Mouse (Mus musculus): ENCODE measurements at regions not wholly inside any gene's neighbourhood (a gene's known extent, or its start where the extent isn't known, plus 50 kb on each side); places are given as distances from the start of the nearest gene placed in this dataset.

DNA sequence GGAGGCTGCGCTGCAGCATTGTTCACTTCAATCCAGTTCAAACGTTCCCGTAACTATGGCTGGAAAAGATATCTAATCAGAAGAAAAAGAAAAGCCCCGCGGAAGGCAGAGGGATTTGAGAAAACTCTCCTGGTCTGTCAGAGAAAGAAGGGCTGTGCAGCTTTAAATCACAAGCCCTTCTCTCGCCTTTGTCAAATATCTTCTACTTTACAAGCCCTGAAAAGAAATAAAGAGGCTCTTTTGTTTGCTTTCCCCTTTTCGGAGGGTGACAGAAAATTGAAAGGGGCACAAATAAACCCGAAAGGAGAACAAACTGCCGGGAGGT is 156.1 kb upstream of the Smim15 start:
- Histone ChIP-seq H3K9ac (peak overlapping the region; percentile 99), H3K36me3 (no peaks in the 10 kb centered on the region), H3K9me3 (replicated peaks) (no peaks in the 10 kb centered on the region), H3K4me1 (peaks cover 38% of the 10 kb centered on the region), H3K27ac (peak overlapping the region; percentile 99), H3K4me2 (replicated peaks) (peak overlapping the region; percentile 69), H3K4me3 (peak overlapping the region; percentile 97), H3K27me3 (no peaks in the 10 kb centered on the region)
- 1% methylated on average over 9 of the region's 9 CpGs for WGBS
- no peak for ATAC-seq (ENCODE audit: low FRiP score)

DNA sequence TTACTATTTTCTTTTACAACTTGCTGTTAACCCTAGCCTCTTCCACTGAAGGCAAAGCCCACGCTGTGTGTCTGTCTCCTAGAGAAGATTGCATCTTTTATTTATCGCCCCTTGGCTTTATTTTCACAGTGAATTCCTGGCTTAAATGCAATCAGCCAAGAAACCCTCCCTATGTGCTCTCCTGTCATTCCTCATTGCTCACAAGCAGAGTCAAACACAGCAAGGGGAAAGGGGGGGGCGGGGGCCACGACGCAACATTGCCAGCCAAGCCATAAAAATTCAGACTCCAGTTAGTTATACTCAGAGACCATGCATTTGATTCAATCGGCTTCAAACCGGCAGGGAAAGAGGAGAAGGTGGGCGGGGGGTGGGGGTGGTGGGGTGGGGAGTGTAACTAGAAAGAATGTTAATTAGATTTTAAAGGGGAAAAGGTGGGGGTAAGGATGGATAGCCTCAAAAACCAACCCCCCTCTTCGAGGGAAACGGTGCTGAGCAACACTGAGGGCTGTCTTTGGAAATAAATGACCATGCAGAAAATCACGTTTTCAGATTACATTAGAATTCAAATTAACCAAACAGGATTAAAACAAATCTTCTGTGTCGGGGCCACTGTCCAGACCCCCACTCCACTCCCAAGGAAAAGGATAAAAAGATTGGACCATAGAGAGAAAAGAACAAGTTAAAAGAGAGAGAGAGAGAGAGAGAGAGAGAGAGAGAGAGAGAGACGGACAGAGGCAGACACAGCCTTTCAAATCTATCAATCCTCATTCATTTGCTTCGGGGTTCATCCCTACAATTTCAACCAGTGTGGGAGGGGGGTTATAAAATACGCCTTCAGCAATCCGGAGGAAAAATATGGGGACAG is 156.6 kb upstream of the Smim15 start:
- WGBS: under 1% methylated on average over 16 of the region's 16 CpGs
- Histone ChIP-seq H3K36me3 (no peaks in the 10 kb centered on the region), H3K4me1 (peaks cover 38% of the 10 kb centered on the region), H3K9me3 (replicated peaks) (no peaks in the 10 kb centered on the region), H3K27me3 (no peaks in the 10 kb centered on the region), H3K27ac (peak overlapping the region; percentile 99), H3K4me3 (peak overlapping the region; percentile 97), H3K4me2 (replicated peaks) (peak overlapping the region; percentile 69), H3K9ac (peak overlapping the region; percentile 99)
- no peak for ATAC-seq (ENCODE audit: low FRiP score)

GRCm38 (mm10) chr13:107884836-107885235 is 159.4 kb upstream of the Smim15 start:
- Histone ChIP-seq H3K27ac (no peak overlapping the region), H3K27me3 (no peaks in the 10 kb centered on the region), H3K9ac (no peak overlapping the region), H3K4me3 (no peak overlapping the region), H3K4me2 (replicated peaks) (no peak overlapping the region), H3K9me3 (replicated peaks) (0 out of 2 replicates have a peak, but pooled peaks cover 3% of the 10 kb centered on the region), H3K36me3 (no peaks in the 10 kb centered on the region), H3K4me1 (peaks cover 29% of the 10 kb centered on the region)
- 73% methylated on average over 3 of the region's 3 CpGs for WGBS
- no peak for ATAC-seq (ENCODE audit: low FRiP score)

GRCm38 (mm10) chr13:107882337-107882736 is 161.9 kb upstream of the Smim15 start:
- no peak for ATAC-seq (ENCODE audit: low FRiP score)
- H3K4me1 ChIP-seq: peaks cover 30% of the 10 kb centered on the region
- no peak overlapping the region for H3K4me2 ChIP-seq (replicated peaks)
- no peak overlapping the region for H3K9ac ChIP-seq
- no peak overlapping the region for H3K4me3 ChIP-seq
- H3K36me3 ChIP-seq: no peaks in the 10 kb centered on the region
- 87% methylated on average over 5 of the region's 5 CpGs for WGBS
- H3K27me3 ChIP-seq: no peaks in the 10 kb centered on the region
- H3K9me3 ChIP-seq (replicated peaks): 0 out of 2 replicates have a peak, but pooled peaks cover 3% of the 10 kb centered on the region
- H3K27ac ChIP-seq: no peak overlapping the region

DNA sequence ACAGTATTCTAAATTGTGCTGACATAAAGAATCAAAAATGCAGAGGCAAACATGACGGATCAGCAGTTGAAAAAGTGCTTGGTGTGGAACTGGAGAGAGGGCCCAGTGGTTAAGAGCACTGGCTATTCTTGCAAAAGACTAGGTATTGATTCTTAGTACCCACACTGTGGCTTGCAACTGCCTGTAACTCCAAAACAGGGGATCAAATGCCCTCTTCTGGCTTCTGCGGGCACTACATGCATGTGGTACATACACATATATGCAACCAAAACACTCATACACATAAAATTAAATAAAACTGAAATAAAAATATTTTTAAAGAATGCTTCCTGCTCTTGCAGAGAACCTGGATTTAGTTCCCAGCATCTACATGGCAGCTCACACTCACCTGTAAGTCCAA is 163.7 kb upstream of the Smim15 start:
- H3K9me3 ChIP-seq (replicated peaks): 0 out of 2 replicates have a peak, but pooled peaks cover 3% of the 10 kb centered on the region
- H3K36me3 ChIP-seq: no peaks in the 10 kb centered on the region
- 98% methylated on average over 2 of the region's 2 CpGs for WGBS
- no peaks in the 10 kb centered on the region for H3K27me3 ChIP-seq
- no peak overlapping the region for H3K4me2 ChIP-seq (replicated peaks)
- no peak overlapping the region for H3K27ac ChIP-seq
- no peak overlapping the region for H3K9ac ChIP-seq
- H3K4me1 ChIP-seq: peaks cover 29% of the 10 kb centered on the region
- no peak overlapping the region for H3K4me3 ChIP-seq
- no peak for ATAC-seq (ENCODE audit: low FRiP score)

GRCm38 (mm10) chr13:107879535-107879934 is 164.7 kb upstream of the Smim15 start:
- H3K4me3 ChIP-seq: no peak overlapping the region
- no peak overlapping the region for H3K4me2 ChIP-seq (replicated peaks)
- no peak overlapping the region for H3K9ac ChIP-seq
- H3K27ac ChIP-seq: no peak overlapping the region
- ATAC-seq (ENCODE audit: low FRiP score): no peak
- no peaks in the 10 kb centered on the region for H3K27me3 ChIP-seq
- H3K36me3 ChIP-seq: no peaks in the 10 kb centered on the region
- H3K4me1 ChIP-seq: peaks cover 26% of the 10 kb centered on the region
- 78% methylated on average over 7 of the region's 8 CpGs for WGBS
- 0 out of 2 replicates have a peak, but pooled peaks cover 3% of the 10 kb centered on the region for H3K9me3 ChIP-seq (replicated peaks)

- 95% methylated on average over 3 of the region's 3 CpGs for WGBS
- H3K27me3 ChIP-seq: no peaks in the 10 kb centered on the region
- H3K9ac ChIP-seq: no peak overlapping the region
- H3K27ac ChIP-seq: no peak overlapping the region
- H3K4me2 ChIP-seq (replicated peaks): no peak overlapping the region
- no peak for ATAC-seq (ENCODE audit: low FRiP score)
- H3K4me1 ChIP-seq: peaks cover 22% of the 10 kb centered on the region
- H3K9me3 ChIP-seq (replicated peaks): 0 out of 2 replicates have a peak, but pooled peaks cover 3% of the 10 kb centered on the region
- no peaks in the 10 kb centered on the region for H3K36me3 ChIP-seq
- no peak overlapping the region for H3K4me3 ChIP-seq
Observed at GRCm38 (mm10) chr13:107878980-107879379, 165.3 kb upstream of the Smim15 start.

DNA sequence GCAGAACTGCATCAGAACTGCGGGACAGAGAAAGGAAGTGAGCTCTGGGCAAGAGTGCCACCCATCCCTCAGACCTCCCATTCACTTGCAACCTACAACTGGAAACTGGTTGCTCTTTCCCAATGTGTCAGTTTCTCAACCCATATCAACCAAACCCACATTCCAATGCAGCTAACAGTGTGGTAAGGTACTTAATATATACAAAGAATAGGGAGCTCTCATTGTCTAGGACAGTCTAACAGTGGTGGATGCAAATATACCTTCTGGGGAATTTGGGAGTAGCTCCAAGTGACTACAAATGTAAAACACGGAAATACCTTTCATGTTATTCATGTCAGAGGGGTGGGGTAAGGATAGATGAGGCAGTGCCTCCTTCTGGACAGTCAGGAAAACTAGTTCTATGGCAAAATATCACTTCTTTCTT is 171.0 kb upstream of the Smim15 start:
- Histone ChIP-seq H3K36me3 (no peaks in the 10 kb centered on the region), H3K4me2 (replicated peaks) (no peak overlapping the region), H3K4me1 (peaks cover 38% of the 10 kb centered on the region), H3K27ac (no peak overlapping the region), H3K9me3 (replicated peaks) (no peaks in the 10 kb centered on the region), H3K4me3 (no peak overlapping the region), H3K27me3 (no peaks in the 10 kb centered on the region), H3K9ac (no peak overlapping the region)
- 65% methylated on average over 2 of the region's 2 CpGs for WGBS
- ATAC-seq (ENCODE audit: low FRiP score): no peak

GRCm38 (mm10) chr13:107872574-107872973 is 171.7 kb upstream of the Smim15 start:
- Histone ChIP-seq H3K36me3 (no peaks in the 10 kb centered on the region), H3K4me2 (replicated peaks) (no peak overlapping the region), H3K4me3 (no peak overlapping the region), H3K27ac (no peak overlapping the region), H3K9ac (no peak overlapping the region), H3K4me1 (peaks cover 39% of the 10 kb centered on the region), H3K9me3 (replicated peaks) (no peaks in the 10 kb centered on the region), H3K27me3 (no peaks in the 10 kb centered on the region)
- WGBS: 74% methylated on average over 8 of the region's 8 CpGs
- no peak for ATAC-seq (ENCODE audit: low FRiP score)

- H3K36me3 ChIP-seq: no peaks in the 10 kb centered on the region
- no peak overlapping the region for H3K27ac ChIP-seq
- no peaks in the 10 kb centered on the region for H3K9me3 ChIP-seq (replicated peaks)
- H3K27me3 ChIP-seq: no peaks in the 10 kb centered on the region
- no peak for ATAC-seq (ENCODE audit: low FRiP score)
- no peak overlapping the region for H3K4me3 ChIP-seq
- H3K9ac ChIP-seq: no peak overlapping the region
- H3K4me2 ChIP-seq (replicated peaks): no peak overlapping the region
- H3K4me1 ChIP-seq: peaks cover 39% of the 10 kb centered on the region
- 66% methylated on average over 10 of the region's 10 CpGs for WGBS
Observed at GRCm38 (mm10) chr13:107872137-107872536, 172.1 kb upstream of the Smim15 start.

DNA sequence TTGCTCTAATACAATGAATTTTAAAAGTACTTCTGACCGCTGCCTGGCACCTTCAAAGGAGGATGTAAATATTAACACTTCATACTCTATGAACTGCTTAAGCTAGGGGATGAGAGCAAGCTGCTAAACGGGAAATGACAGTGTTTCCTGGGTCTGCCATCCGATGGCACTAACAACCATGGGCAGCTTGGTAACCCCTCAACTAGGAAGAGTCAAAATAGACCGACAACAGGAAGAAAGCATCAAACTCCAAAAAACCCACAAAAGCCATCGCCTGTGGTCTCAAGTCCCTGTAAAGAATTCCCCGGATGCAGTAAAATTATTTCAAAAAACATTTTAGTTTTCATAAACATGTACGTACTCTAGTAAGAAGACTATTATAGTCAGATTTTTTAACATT is 175.3 kb upstream of the Smim15 start:
- Histone ChIP-seq H3K27me3 (no peaks in the 10 kb centered on the region), H3K27ac (no peak overlapping the region), H3K9ac (no peak overlapping the region), H3K36me3 (no peaks in the 10 kb centered on the region), H3K9me3 (replicated peaks) (no peaks in the 10 kb centered on the region), H3K4me3 (no peak overlapping the region), H3K4me2 (replicated peaks) (no peak overlapping the region), H3K4me1 (peaks cover 38% of the 10 kb centered on the region)
- ATAC-seq (ENCODE audit: low FRiP score): no peak
- WGBS: 89% methylated on average over 7 of the region's 7 CpGs

DNA sequence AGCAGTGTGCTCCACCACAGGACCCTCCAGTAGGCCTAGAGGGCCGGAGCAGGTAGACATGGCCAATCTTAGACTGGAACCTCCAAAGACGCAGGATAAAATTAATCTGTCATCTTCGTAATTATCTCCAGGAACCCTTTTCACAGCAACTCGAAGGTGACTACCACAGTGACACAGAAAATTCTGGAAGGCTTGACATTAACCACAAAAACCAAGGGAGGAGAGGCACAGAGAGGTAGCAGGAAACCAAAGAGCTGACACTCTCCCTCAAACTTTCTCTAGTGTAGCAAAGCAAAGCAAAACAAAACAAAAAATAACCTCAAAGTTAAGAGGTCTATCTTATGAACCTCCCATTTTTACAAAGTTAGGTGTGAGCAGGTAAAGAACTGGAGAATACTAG is 177.4 kb upstream of the Smim15 start:
- no peak overlapping the region for H3K4me2 ChIP-seq (replicated peaks)
- H3K4me3 ChIP-seq: no peak overlapping the region
- peaks cover 32% of the 10 kb centered on the region for H3K4me1 ChIP-seq
- no peak overlapping the region for H3K9ac ChIP-seq
- no peaks in the 10 kb centered on the region for H3K9me3 ChIP-seq (replicated peaks)
- no peaks in the 10 kb centered on the region for H3K27me3 ChIP-seq
- WGBS: 92% methylated on average over 4 of the region's 4 CpGs
- no peak overlapping the region for H3K27ac ChIP-seq
- no peaks in the 10 kb centered on the region for H3K36me3 ChIP-seq
- ATAC-seq (ENCODE audit: low FRiP score): no peak

All from hindbrain, embryonic 12.5 days (tissue).